25 mouse cellular contexts compared by ENCODE assay signal in genomic region chr5:133062481-133062880, GRCm38 (mm10).
A peak's percentile ranks its signal among the peaks of the same experiment; 100 is the strongest.
DNase-seq lines count a peak whose midpoint lies in the region; ATAC-seq lines count a peak whose summit lies in the region.
"Had no signal": no experiment of that assay in that cellular context is flagged by ENCODE, and none has a peak within 500 bp of the region (broad histone marks: within the 10 kb centered on the region; RNA-seq: fewer than 3 reads in every experiment).

No protein-coding gene starts in this region.

- DNase-seq in frontal cortex, postnatal 14 days (ENCODE audit: low spot score in 2 of 2): no peak
- DNase-seq in layer of hippocampus, adult 9-11 months: peak; percentile 33
- no peak for DNase-seq in layer of hippocampus, postnatal 36 days
- peak; percentile 41 for DNase-seq in right cerebral cortex, postnatal 25 days
- DNase-seq in right cerebral cortex, postnatal 4 days: no peak
- no peak for DNase-seq in forebrain, embryonic 11.5 days (ENCODE audit: low spot score)
- DNase-seq: adrenal gland, postnatal 10 days; cerebellum, adult 2 months; cerebellum, postnatal 36 days; forebrain, postnatal 0 days; gastrocnemius, postnatal 10 days; heart, postnatal 10 days; kidney, postnatal 25 days; lung, adult 18-20 months; lung, postnatal 10 days; thymus, adult 2 months; thymus, postnatal 4 days had no signal

- H3K27me3 ChIP-seq in forebrain, embryonic 11.5 days (ENCODE audit: control insufficient read depth, insufficient read depth, low read length): no peaks in the 10 kb centered on the region
- H3K27me3 ChIP-seq: heart, embryonic 12.5 days; limb, embryonic 13.5 days; liver, embryonic 12.5 days had no signal

- H3K27ac ChIP-seq in forebrain, embryonic 11.5 days (ENCODE audit: low read depth, low read length): no peak overlapping the region
- H3K27ac ChIP-seq: hindbrain, postnatal 0 days; limb, embryonic 13.5 days; liver, embryonic 12.5 days; midbrain, embryonic 10.5 days had no signal

- H3K4me3 ChIP-seq in forebrain, embryonic 11.5 days (ENCODE audit: low read depth, low read length): no peak overlapping the region
- H3K4me3 ChIP-seq: heart, embryonic 12.5 days; limb, embryonic 13.5 days; liver, embryonic 12.5 days; midbrain, embryonic 10.5 days had no signal

- 84% methylated on average over 3 of the region's 3 CpGs for WGBS in forebrain, embryonic 11.5 days

- no peaks in the 10 kb centered on the region for H3K36me3 ChIP-seq in forebrain, embryonic 11.5 days (ENCODE audit: control insufficient read depth, insufficient read depth, low read length)
- H3K36me3 ChIP-seq: heart, embryonic 12.5 days; limb, embryonic 13.5 days; liver, embryonic 12.5 days; midbrain, embryonic 10.5 days had no signal

- H3K9me3 ChIP-seq in forebrain, embryonic 11.5 days (ENCODE audit: control insufficient read depth, low read length): no peaks in the 10 kb centered on the region
- H3K9me3 ChIP-seq: liver, embryonic 12.5 days; midbrain, embryonic 10.5 days had no signal

- no peak overlapping the region for H3K4me2 ChIP-seq in forebrain, embryonic 11.5 days (ENCODE audit: low read depth, low read length, severe bottlenecking)
- H3K4me2 ChIP-seq: heart, embryonic 12.5 days; limb, embryonic 13.5 days; liver, embryonic 12.5 days had no signal

- no peak overlapping the region for H3K9ac ChIP-seq in forebrain, embryonic 11.5 days (ENCODE audit: low read length)
- H3K9ac ChIP-seq: forebrain, postnatal 0 days; heart, embryonic 12.5 days; limb, embryonic 13.5 days; liver, embryonic 12.5 days had no signal

- peak; percentile 98 for ATAC-seq in frontal cortex, adult (ENCODE audit: low TSS enrichment)
- ATAC-seq in forebrain, embryonic 11.5 days (replicated peaks; ENCODE audit: low FRiP score): no peak
- ATAC-seq: forebrain, postnatal 0 days; hindbrain, postnatal 0 days; intestine, postnatal 0 days; liver, embryonic 12.5 days; midbrain, embryonic 16.5 days had no signal

- no peaks in the 10 kb centered on the region for H3K4me1 ChIP-seq in forebrain, embryonic 11.5 days (replicated peaks; ENCODE audit: control insufficient read depth, insufficient read depth, low read length)
- H3K4me1 ChIP-seq: heart, embryonic 12.5 days; limb, embryonic 13.5 days; liver, embryonic 12.5 days; midbrain, embryonic 10.5 days had no signal

Comparison
In these comparisons a context has a peak if more than half of its experiments do, and no peak if none do; other contexts are left out.
1. DNase-seq: peak in layer of hippocampus, adult 9-11 months (single experiment) and right cerebral cortex, postnatal 25 days (single experiment); none in frontal cortex, postnatal 14 days (0 of 2), layer of hippocampus, postnatal 36 days (0 of 2), right cerebral cortex, postnatal 4 days (single experiment) and forebrain, embryonic 11.5 days (single experiment).